Mouse (Mus musculus): ENCODE data around the gene Trim38. TPM values are rescaled to one million over a fixed set of nuclear protein-coding genes. Genes with fewer than 3 reads are reported as not detected.

The Trim38 gene
- polyA plus RNA-seq, 2 experiments from 2014 or later: not detected

GRCm38 (mm10) chr13:23761871-23762821, 7.6 kb upstream of the Trim38 start, which contains the start of gene Hist1h3a:
Hist1h3a (minus strand) TSS chr13:23762386.
- peak; percentile 68 for ATAC-seq

- ATAC-seq: no peak
Observed at GRCm38 (mm10) chr13:23763242-23763585, 6.5 kb upstream of the Trim38 start.

GRCm38 (mm10) chr13:23763586-23764323, 6.0 kb upstream of the Trim38 start, which contains the start of gene Hist1h1a:
Hist1h1a (plus strand) TSS chr13:23763666.
- peak; percentile 37 for ATAC-seq

GRCm38 (mm10) chr13:23764324-23765171, 5.2 kb upstream of the Trim38 start:
- no peak for ATAC-seq

- no peak for ATAC-seq
Observed at GRCm38 (mm10) chr13:23765172-23765513, 4.6 kb upstream of the Trim38 start.

GRCm38 (mm10) chr13:23766772-23767171, 2.9 kb upstream of the Trim38 start:
- no peak for ATAC-seq

- ATAC-seq: no peak
Observed at GRCm38 (mm10) chr13:23768834-23769397, 797 bp upstream of the Trim38 start.

GRCm38 (mm10) chr13:23772561-23773313, 3.0 kb downstream of the Trim38 start:
- no peak for ATAC-seq

GRCm38 (mm10) chr13:23778339-23778738, 8.6 kb downstream of the Trim38 start:
- no peak for ATAC-seq

GRCm38 (mm10) chr13:23779025-23779424, 9.3 kb downstream of the Trim38 start:
- ATAC-seq: no peak

GRCm38 (mm10) chr13:23792520-23792919, 22.8 kb downstream of the Trim38 start:
- ATAC-seq: no peak

GRCm38 (mm10) chr13:23799405-23799804, 29.7 kb downstream of the Trim38 start:
- no peak for ATAC-seq

- no peak for ATAC-seq
Observed at GRCm38 (mm10) chr13:23804532-23804931, 34.8 kb downstream of the Trim38 start.

GRCm38 (mm10) chr13:23806422-23807052, 36.8 kb downstream of the Trim38 start, which contains the start of gene Slc17a2:
Slc17a2 (plus strand) TSS chr13:23806993.
- ATAC-seq: no peak

GRCm38 (mm10) chr13:23816148-23816547, 46.4 kb downstream of the Trim38 start:
- ATAC-seq: no peak

- ATAC-seq: no peak
Observed at GRCm38 (mm10) chr13:23820179-23820940, 50.6 kb downstream of the Trim38 start.

- no peak for ATAC-seq
Observed at GRCm38 (mm10) chr13:23822213-23822612, 52.5 kb downstream of the Trim38 start.

GRCm38 (mm10) chr13:23826606-23827005, 56.9 kb downstream of the Trim38 start:
- ATAC-seq: no peak

GRCm38 (mm10) chr13:23833053-23833452, 63.3 kb downstream of the Trim38 start:
- ATAC-seq: no peak

GRCm38 (mm10) chr13:23834836-23835235, 65.1 kb downstream of the Trim38 start:
- ATAC-seq: no peak

Data from activated CD4-positive, CD25-positive, alpha-beta regulatory T cell, adult 4 months (primary cell).